In genomic region chr11:116675429-116675828, GRCm38 (mm10) we compare ENCODE assay signal across 10 mouse cellular contexts. TPM values are rescaled to one million over a fixed set of nuclear protein-coding genes. Genes with fewer than 3 reads are reported as not detected.
DNase-seq lines count a peak whose midpoint lies in the region; ATAC-seq and TF ChIP-seq lines count a peak whose summit lies in the region.
"Not testable (repeated sequence)": the region's sequence is repeated elsewhere in the genome, so short reads cannot be mapped to it uniquely, and the experiment has no call there.
"Had no signal": no experiment of that assay in that cellular context is flagged by ENCODE, and none has a peak within 500 bp of the region (broad histone marks: within the 10 kb centered on the region; RNA-seq: fewer than 3 reads in every experiment).

No protein-coding gene starts in this region.

- H3K4me2 ChIP-seq in heart, embryonic 13.5 days; intestine, embryonic 15.5 days (replicated peaks); kidney, postnatal 0 days (ENCODE audit: low read length): not testable (repeated sequence)

- ATAC-seq in heart, embryonic 13.5 days (ENCODE audit: extremely low read depth, insufficient number of reproducible peaks, low FRiP score, low TSS enrichment); kidney, postnatal 0 days (replicated peaks; ENCODE audit: low FRiP score, low read depth): not testable (repeated sequence)
- peak; percentile 36 for ATAC-seq in intestine, embryonic 15.5 days

- H3K27ac ChIP-seq in gastrocnemius, adult 2 months: peak overlapping the region; percentile 63
- H3K27ac ChIP-seq in heart, embryonic 13.5 days (replicated peaks): peak overlapping the region; percentile 71
- H3K27ac ChIP-seq in intestine, embryonic 15.5 days: peak overlapping the region; percentile 52
- peak overlapping the region; percentile 97 for H3K27ac ChIP-seq in kidney, adult 2 months (ENCODE audit: insufficient read depth, low read depth, low read length)
- peak overlapping the region; percentile 85 for H3K27ac ChIP-seq in kidney, postnatal 0 days

- TF ChIP-seq CTCF in gastrocnemius, adult 2 months (IDR thresholded peaks at IDR 0.05); kidney, adult 2 months (conservative IDR thresholded peaks at IDR 0.05; ENCODE audit: insufficient read depth, insufficient read length, low read depth, low read length); kidney, postnatal 0 days (IDR thresholded peaks at IDR 0.05; ENCODE audit: low read depth): not testable (repeated sequence)

- H3K27me3 ChIP-seq in heart, embryonic 13.5 days (replicated peaks); intestine, embryonic 15.5 days (replicated peaks); kidney, adult 2 months (replicated peaks; ENCODE audit: control insufficient read depth, insufficient read depth, low read length); kidney, postnatal 0 days (ENCODE audit: insufficient read depth, low read length); megakaryocyte, embryonic 14.5 days (replicated peaks): not testable (repeated sequence)

- H3K36me3 ChIP-seq in heart, embryonic 13.5 days: peaks cover 69% of the 10 kb centered on the region
- peaks cover 34% of the 10 kb centered on the region for H3K36me3 ChIP-seq in intestine, embryonic 15.5 days
- peaks cover 21% of the 10 kb centered on the region; the same call in 1 of the 2 replicates for H3K36me3 ChIP-seq in kidney, adult 2 months (ENCODE audit: control insufficient read depth, insufficient read depth, low read length)
- peaks cover 35% of the 10 kb centered on the region for H3K36me3 ChIP-seq in kidney, postnatal 0 days (ENCODE audit: insufficient read depth, low read length)
- peaks cover 77% of the 10 kb centered on the region for H3K36me3 ChIP-seq in megakaryocyte, embryonic 14.5 days (replicated peaks; ENCODE audit: low read length)

- H3K9me3 ChIP-seq in heart, embryonic 13.5 days; intestine, embryonic 15.5 days; kidney, postnatal 0 days (replicated peaks; ENCODE audit: low read length); megakaryocyte, embryonic 14.5 days: not testable (repeated sequence)

- H3K4me3 ChIP-seq in gastrocnemius, adult 2 months; heart, embryonic 13.5 days; intestine, embryonic 15.5 days (replicated peaks); kidney, adult 2 months (ENCODE audit: insufficient read depth, low read depth, low read length); kidney, postnatal 0 days (replicated peaks; ENCODE audit: low read depth, low read length): not testable (repeated sequence)
- H3K4me3 ChIP-seq in megakaryocyte, embryonic 14.5 days (replicated peaks): peak overlapping the region; percentile 23

- H3K4me1 ChIP-seq in heart, embryonic 13.5 days: peaks cover 49% of the 10 kb centered on the region
- peaks cover 15% of the 10 kb centered on the region for H3K4me1 ChIP-seq in intestine, embryonic 15.5 days (replicated peaks)
- peaks cover 38% of the 10 kb centered on the region for H3K4me1 ChIP-seq in kidney, adult 2 months (ENCODE audit: control insufficient read depth, insufficient read depth, low read length)
- H3K4me1 ChIP-seq in kidney, postnatal 0 days (replicated peaks; ENCODE audit: insufficient read depth, low read length): peaks cover 19% of the 10 kb centered on the region
- peaks cover 87% of the 10 kb centered on the region for H3K4me1 ChIP-seq in megakaryocyte, embryonic 14.5 days

- 51% methylated on average over 6 of the region's 6 CpGs for WGBS in heart, embryonic 13.5 days
- WGBS in intestine, embryonic 15.5 days: 66% methylated on average over 6 of the region's 6 CpGs
- 34% methylated on average over 6 of the region's 6 CpGs for WGBS in kidney, adult 2 months
- 63% methylated on average over 6 of the region's 6 CpGs for WGBS in kidney, postnatal 0 days

- peak overlapping the region; percentile 42; the same call in 1 of the 2 replicates for H3K9ac ChIP-seq in heart, embryonic 13.5 days
- not testable (repeated sequence) for H3K9ac ChIP-seq in intestine, embryonic 15.5 days; kidney, postnatal 0 days (ENCODE audit: low read depth, low read length)

- not testable (repeated sequence) for TF ChIP-seq POLR2A in kidney, adult 2 months (IDR thresholded peaks at IDR 0.05; ENCODE audit: low read depth, low read length)

- peak; percentile 78 for DNase-seq in adrenal gland, adult 8-10 months
- DNase-seq in gastrocnemius, adult 2 months: peak; percentile 19
- DNase-seq in kidney, adult 2 months: peak; percentile 94
- DNase-seq in kidney, postnatal 0 days (ENCODE audit: low spot score): not testable (repeated sequence)

- intact Hi-C loops in gastrocnemius, adult 2 months (cut with DNase I): not testable (repeated sequence)

RNA-seq across cellular contexts. Expression of gene Cygb, which starts 21.3 kb away (rescaled TPM):
- 10 to 100 TPM; 33.4 to 64.8 (median 48.2) TPM for total RNA-seq in adrenal gland, adult 8-10 months (2022)
- 10 to 100 TPM in 1 of 2 experiments, 1 to 10 TPM in 1; 9.6 to 14.7 TPM for total RNA-seq in gastrocnemius, adult 2 months (2021)
- 2.6 TPM in 2 replicates for polyA plus RNA-seq in heart, embryonic 13.5 days (2015; fragmentation: Nextera tagmentation; extraction: Ambion mirVana)
- 12.5 and 12.9 TPM in 2 replicates for polyA plus RNA-seq in intestine, embryonic 15.5 days (2015; fragmentation: Nextera tagmentation; extraction: Ambion mirVana)
- 16.2 and 21.0 TPM in 2 replicates for polyA plus RNA-seq in kidney, adult 2 months (2012; rRNA removed)
- 35.2 and 37.5 TPM in 2 replicates for polyA plus RNA-seq in kidney, postnatal 0 days (2015; fragmentation: Nextera tagmentation; extraction: Ambion mirVana)
- polyA plus RNA-seq in megakaryocyte, embryonic 14.5 days (2012; ENCODE audit: insufficient read depth, low replicate concordance): not detected in 2 replicates
- polyA plus RNA-seq: CD4-positive, CD25-positive, alpha-beta regulatory T cell, adult 4 months had no signal

RNA-seq across cellular contexts. Expression of gene Prcd, which starts 22.1 kb away (rescaled TPM):
- total RNA-seq in adrenal gland, adult 8-10 months (2022): 10 to 100 TPM; 16.6 to 27.2 (median 22.8) TPM
- 1 to 10 TPM in 1 of 2 experiments, not detected in 1; 1.0 TPM for total RNA-seq in gastrocnemius, adult 2 months (2021)
- 0.51 and 0.93 TPM in 2 replicates for polyA plus RNA-seq in heart, embryonic 13.5 days (2015; fragmentation: Nextera tagmentation; extraction: Ambion mirVana)
- 1.0 and 1.3 TPM in 2 replicates for polyA plus RNA-seq in intestine, embryonic 15.5 days (2015; fragmentation: Nextera tagmentation; extraction: Ambion mirVana)
- 0.44 and 0.52 TPM in 2 replicates for polyA plus RNA-seq in kidney, adult 2 months (2012; rRNA removed)
- polyA plus RNA-seq in kidney, postnatal 0 days (2015; fragmentation: Nextera tagmentation; extraction: Ambion mirVana): 1.3 and 1.4 TPM in 2 replicates
- not detected in 2 replicates for polyA plus RNA-seq in megakaryocyte, embryonic 14.5 days (2012; ENCODE audit: insufficient read depth, low replicate concordance)
- total RNA-seq: liver, adult 2 months had no signal
- polyA plus RNA-seq: CD4-positive, CD25-positive, alpha-beta regulatory T cell, adult 4 months; erythroblast, embryonic 14.5 days; liver, adult 2 months had no signal

RNA-seq across cellular contexts. Expression of gene Rhbdf2, which starts 48.6 kb away (rescaled TPM):
- 10 to 100 TPM; 13.3 to 20.5 (median 15.0) TPM for total RNA-seq in adrenal gland, adult 8-10 months (2022)
- 10 to 100 TPM; 11.6 to 14.4 TPM for total RNA-seq in gastrocnemius, adult 2 months (2021)
- polyA plus RNA-seq in heart, embryonic 13.5 days (2015; fragmentation: Nextera tagmentation; extraction: Ambion mirVana): 7.2 and 8.0 TPM in 2 replicates
- 8.4 and 8.9 TPM in 2 replicates for polyA plus RNA-seq in intestine, embryonic 15.5 days (2015; fragmentation: Nextera tagmentation; extraction: Ambion mirVana)
- polyA plus RNA-seq in kidney, adult 2 months (2012; rRNA removed): 18.0 and 19.1 TPM in 2 replicates
- polyA plus RNA-seq in kidney, postnatal 0 days (2015; fragmentation: Nextera tagmentation; extraction: Ambion mirVana): 8.8 and 9.0 TPM in 2 replicates
- polyA plus RNA-seq in megakaryocyte, embryonic 14.5 days (2012; ENCODE audit: insufficient read depth, low replicate concordance): 22.9 and 66.2 TPM in 2 replicates
